17 mouse cellular contexts compared by ENCODE assay signal in the genomic region with DNA sequence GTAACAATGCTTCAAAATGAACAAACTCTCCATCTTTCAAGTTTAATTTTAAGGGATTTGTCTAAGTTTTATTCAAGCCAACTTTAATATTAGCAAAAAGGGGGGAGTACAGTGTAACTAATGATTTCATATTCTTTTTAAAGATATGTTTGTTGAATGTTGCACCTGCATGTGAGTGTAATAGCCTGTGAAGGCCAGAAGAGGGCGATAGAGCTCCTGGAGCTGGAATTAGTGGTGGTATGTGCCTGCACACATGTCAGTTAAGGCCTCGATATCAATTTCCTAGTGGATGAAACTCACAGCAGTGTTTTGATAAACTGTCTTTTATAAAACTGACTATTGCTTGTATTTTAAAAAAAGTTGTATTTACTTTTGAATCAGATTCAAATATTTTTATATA. TPM values are rescaled to one million over a fixed set of nuclear protein-coding genes. Genes with fewer than 3 reads are reported as not detected.
DNase-seq lines count a peak whose midpoint lies in the region; ATAC-seq and TF ChIP-seq lines count a peak whose summit lies in the region.
"Had no signal": no experiment of that assay in that cellular context is flagged by ENCODE, and none has a peak within 500 bp of the region (broad histone marks: within the 10 kb centered on the region; RNA-seq: fewer than 3 reads in every experiment).

No protein-coding gene starts in this region.

- H3K9ac ChIP-seq in liver, embryonic 14.5 days (replicated peaks) = no peak overlapping the region
- H3K9ac ChIP-seq in liver, embryonic 11.5 days (ENCODE audit: low read depth, low read length) = no peak overlapping the region
- H3K9ac ChIP-seq in ES-Bruce4 (ENCODE audit: low read depth, poor library complexity, severe bottlenecking) = no peak overlapping the region
- H3K9ac ChIP-seq: embryonic facial prominence, embryonic 12.5 days; forebrain, embryonic 15.5 days; limb, embryonic 15.5 days; neural tube, embryonic 15.5 days had no signal

- DNase-seq in liver, embryonic 14.5 days (ENCODE audit: low read depth in 3 of 3, low spot score in 3 of 3) = no peak
- DNase-seq in liver, embryonic 11.5 days (ENCODE audit: low spot score) = no peak
- peak; percentile 52 for DNase-seq in R1 (ENCODE audit: low read depth, low spot score)
- peak; percentile 9 for DNase-seq in thymus, postnatal 25 days
- DNase-seq in adrenal gland, adult 8-10 months = no peak
- no peak for DNase-seq in embryo, embryonic 11 days
- DNase-seq: cerebellum, adult 9-11 months; heart, postnatal 10 days; kidney, adult 11 months; right cerebral cortex, adult 18-20 months had no signal

- no peak for TF ChIP-seq EP300 in liver, embryonic 14.5 days (IDR thresholded peaks at IDR 0.05; ENCODE audit: low read depth)
- no peak for TF ChIP-seq EP300 in ES-Bruce4 (IDR thresholded peaks at IDR 0.05; ENCODE audit: insufficient read depth, low read depth, low read length)

- no peak overlapping the region for H3K27ac ChIP-seq in liver, embryonic 14.5 days
- H3K27ac ChIP-seq in liver, embryonic 11.5 days (ENCODE audit: low read depth, low read length) = no peak overlapping the region
- no peak overlapping the region for H3K27ac ChIP-seq in ES-Bruce4 (ENCODE audit: insufficient read depth, low read length)
- H3K27ac ChIP-seq: embryonic facial prominence, embryonic 12.5 days; forebrain, embryonic 15.5 days; limb, embryonic 15.5 days; macrophage; neural tube, embryonic 15.5 days had no signal

- peak; percentile 54 for TF ChIP-seq CTCF in liver, embryonic 14.5 days (IDR thresholded peaks at IDR 0.05; ENCODE audit: low read depth)
- peak; percentile 21 for TF ChIP-seq CTCF in ES-Bruce4 (IDR thresholded peaks at IDR 0.05; ENCODE audit: low read depth, low read length)

- no peaks in the 10 kb centered on the region for H3K9me3 ChIP-seq in liver, embryonic 14.5 days (ENCODE audit: control insufficient read depth, low read length)
- H3K9me3 ChIP-seq in liver, embryonic 11.5 days (ENCODE audit: control insufficient read depth, low read length) = no peaks in the 10 kb centered on the region
- no peaks in the 10 kb centered on the region for H3K9me3 ChIP-seq in ES-Bruce4 (replicated peaks; ENCODE audit: control insufficient read depth, insufficient read depth, low read length, poor library complexity, severe bottlenecking)
- H3K9me3 ChIP-seq: embryonic facial prominence, embryonic 12.5 days; forebrain, embryonic 15.5 days; limb, embryonic 15.5 days; neural tube, embryonic 15.5 days had no signal

- TF ChIP-seq POLR2A in ES-Bruce4 (IDR thresholded peaks at IDR 0.05; ENCODE audit: insufficient read depth, low read length) = no peak

- H3K27me3 ChIP-seq in liver, embryonic 14.5 days (ENCODE audit: control insufficient read depth, insufficient read depth, low read length) = no peaks in the 10 kb centered on the region
- H3K27me3 ChIP-seq in liver, embryonic 11.5 days (replicated peaks; ENCODE audit: control insufficient read depth, insufficient read depth, low read length) = no peaks in the 10 kb centered on the region
- H3K27me3 ChIP-seq in ES-Bruce4 (ENCODE audit: control insufficient read depth, insufficient read depth, low read length, poor library complexity, severe bottlenecking) = no peaks in the 10 kb centered on the region
- H3K27me3 ChIP-seq: embryonic facial prominence, embryonic 12.5 days; forebrain, embryonic 15.5 days; limb, embryonic 15.5 days; neural tube, embryonic 15.5 days had no signal

- no peak overlapping the region for H3K4me2 ChIP-seq in liver, embryonic 14.5 days (ENCODE audit: low read depth)
- no peak overlapping the region for H3K4me2 ChIP-seq in liver, embryonic 11.5 days
- H3K4me2 ChIP-seq: embryonic facial prominence, embryonic 12.5 days; forebrain, embryonic 15.5 days; limb, embryonic 15.5 days; neural tube, embryonic 15.5 days had no signal

- H3K36me3 ChIP-seq in liver, embryonic 14.5 days (replicated peaks; ENCODE audit: control insufficient read depth, insufficient read depth, low read depth) = no peaks in the 10 kb centered on the region
- H3K36me3 ChIP-seq in liver, embryonic 11.5 days (ENCODE audit: control insufficient read depth, insufficient read depth, low read length) = no peaks in the 10 kb centered on the region
- H3K36me3 ChIP-seq in ES-Bruce4 (ENCODE audit: control insufficient read depth, insufficient read depth, low read length, poor library complexity, severe bottlenecking) = no peaks in the 10 kb centered on the region
- H3K36me3 ChIP-seq: embryonic facial prominence, embryonic 12.5 days; forebrain, embryonic 15.5 days; limb, embryonic 15.5 days; neural tube, embryonic 15.5 days had no signal

- H3K4me1 ChIP-seq in liver, embryonic 14.5 days (replicated peaks; ENCODE audit: control insufficient read depth in 2 of 2, insufficient read depth in 2 of 2, low read length in 1 of 2) = no peaks in the 10 kb centered on the region
- no peaks in the 10 kb centered on the region for H3K4me1 ChIP-seq in liver, embryonic 11.5 days (replicated peaks; ENCODE audit: control insufficient read depth, insufficient read depth, low read length)
- H3K4me1 ChIP-seq in ES-Bruce4 (ENCODE audit: control insufficient read depth, insufficient read depth, low read length) = no peaks in the 10 kb centered on the region
- H3K4me1 ChIP-seq: embryonic facial prominence, embryonic 12.5 days; forebrain, embryonic 15.5 days; limb, embryonic 15.5 days; neural tube, embryonic 15.5 days had no signal

- no peak for ATAC-seq in liver, embryonic 14.5 days (ENCODE audit: insufficient read depth)
- no peak for ATAC-seq in liver, embryonic 11.5 days (replicated peaks; ENCODE audit: low FRiP score)
- ATAC-seq: forebrain, embryonic 15.5 days; midbrain, embryonic 16.5 days had no signal

- 45% methylated on average over 2 of the region's 2 CpGs for WGBS in liver, embryonic 14.5 days (ENCODE audit: insufficient replicate concordance)
- WGBS in liver, embryonic 11.5 days = 50% methylated on average over 2 of the region's 2 CpGs

- H3K4me3 ChIP-seq in liver, embryonic 14.5 days (ENCODE audit: insufficient read depth in 1 of 2, low read depth in 2 of 2, low read length in 2 of 2) = no peak overlapping the region
- H3K4me3 ChIP-seq in liver, embryonic 11.5 days (ENCODE audit: low read depth, low read length) = no peak overlapping the region
- no peak overlapping the region for H3K4me3 ChIP-seq in ES-Bruce4 (ENCODE audit: low read depth, low read length)
- H3K4me3 ChIP-seq: embryonic facial prominence, embryonic 12.5 days; forebrain, embryonic 15.5 days; limb, embryonic 15.5 days; neural tube, embryonic 15.5 days had no signal

RNA-seq across cellular contexts. Expression of a gene that starts 39.7 kb away (rescaled TPM):
- 0.02 and 0.04 TPM in 2 replicates for polyA plus RNA-seq in liver, embryonic 14.5 days (2012; rRNA removed)
- 0.06 TPM in 1 of 2 replicates, not detected in the other for polyA plus RNA-seq in liver, embryonic 14.5 days (2014; fragmentation: Nextera tagmentation; extraction: Ambion mirVana)
- 0.11 TPM in 1 of 2 replicates, not detected in the other for polyA plus RNA-seq in liver, embryonic 11.5 days (2014; fragmentation: Nextera tagmentation; extraction: Ambion mirVana)
- polyA plus RNA-seq in ES-Bruce4 (2011; ENCODE audit: insufficient read depth, insufficient read length, low read depth, missing spikeins) = not detected in 2 replicates
- under 1 TPM in 1 of 4 experiments, not detected in 3; 0.10 TPM for total RNA-seq in adrenal gland, adult 8-10 months (2022)
- total RNA-seq: heart, postnatal 10 days had no signal

Comparison
In these comparisons a context has a peak if more than half of its experiments do, and no peak if none do; other contexts are left out.
1. DNase-seq: peak in R1 (single experiment) and thymus, postnatal 25 days (single experiment); none in liver, embryonic 14.5 days (0 of 3), liver, embryonic 11.5 days (single experiment), adrenal gland, adult 8-10 months (single experiment) and embryo, embryonic 11 days (single experiment).